Mouse (Mus musculus) lung, embryonic 14.5 days (tissue): ENCODE data around the gene Rrp1. TPM values are rescaled to one million over a fixed set of nuclear protein-coding genes. Genes with fewer than 3 reads are reported as not detected.
"Not testable (repeated sequence)": the region's sequence is repeated elsewhere in the genome, so short reads cannot be mapped to it uniquely, and the experiment has no call there.

ENCODE experiments used
- ATAC-seq: fragments of 200-750 bp; cut with Nextera tagmentation; 2 replicates; pipeline ENCODE4 v1.8.0; 2017; ENCODE audit warnings: mild to moderate bottlenecking, moderate TSS enrichment, moderate library complexity; ENCODE audit not compliant: insufficient read depth
- DNase-seq: peaks from one replicate; pipeline ENCODE4 v3.0.0-alpha.2; 2015
- H3K27ac ChIP-seq: fragments of 300-500 bp; sonication (generic); 2 replicates; pipeline ENCODE4 v1.5.1; 2014; ENCODE audit warnings: low read depth, mild to moderate bottlenecking, moderate library complexity
- H3K27me3 ChIP-seq: fragments of 300-500 bp; sonication (generic); 2 replicates; pipeline ENCODE4 v1.6.1; 2014; ENCODE audit warnings: low read length, control low read depth; ENCODE audit not compliant: insufficient read depth
- H3K36me3 ChIP-seq: fragments of 300-500 bp; sonication (generic); 2 replicates; pipeline ENCODE4 v1.6.1; 2014; ENCODE audit warnings: control low read depth; ENCODE audit not compliant: insufficient read depth
- H3K4me1 ChIP-seq: fragments of 300-500 bp; sonication (generic); 2 replicates; pipeline ENCODE4 v1.6.1; 2014; ENCODE audit warnings: antibody characterized with exemption, control low read depth; ENCODE audit not compliant: insufficient read depth
- H3K4me2 ChIP-seq: fragments of 300-500 bp; sonication (generic); 2 replicates; pipeline ENCODE4 v1.6.1; 2014; ENCODE audit warnings: mild to moderate bottlenecking
- H3K4me3 ChIP-seq: fragments of 300-500 bp; sonication (generic); 2 replicates; pipeline ENCODE4 v1.5.1; 2014; ENCODE audit warnings: low read depth, low read length
- H3K9ac ChIP-seq: fragments of 300-500 bp; sonication (generic); 2 replicates; pipeline ENCODE4 v1.6.1; 2014
- H3K9me3 ChIP-seq: fragments of 300-500 bp; sonication (generic); 2 replicates; pipeline ENCODE4 v1.6.1; 2016; ENCODE audit warnings: low read depth, low read length, control low read depth
- CTCF ChIP-seq: IDR thresholded peaks from 2 replicates; pipeline ENCODE4 v1.5.1; 2016; ENCODE audit warnings: antibody characterized with exemption, low read depth
- WGBS: fragments of 180-500 bp; shearing (Covaris S2); extraction: QIAGEN DNeasy Blood & Tissue Kit; methylation state at CpG from one replicate; pipeline ENCODE4 v1.1.7; 2014; 5-methylcytosine and 5-hydroxymethylcytosine counted together
- polyA plus RNA-seq: library from polyadenylated mRNA; unstranded; fragments of >200 nt; fragmentation: Nextera tagmentation; extraction: Ambion mirVana; gene quantifications from 2 replicates; pipeline ENCODE4 v1.2.1, GENCODE M21; 2014

Rrp1 gene
- polyA plus RNA-seq, 1 experiment from 2014 or later, result 249 TPM

GRCm38 (mm10) chr10:78425181-78426041 lies 12.6 kb upstream of the Rrp1 start, which contains the start of gene Cstb:
Gene Cstb, plus strand, starts transcription at chr10:78425669.
- 2% methylated on average over 40 of the region's 40 CpGs for WGBS
- Histone ChIP-seq H3K36me3 (peaks cover 20% of the 10 kb centered on the region), H3K4me2 (peak within 1 kb of the TSS; percentile 76), H3K9ac (peak within 1 kb of the TSS; percentile 91), H3K4me3 (peak within 1 kb of the TSS; percentile 77), H3K27me3 (no peaks in the 10 kb centered on the region), H3K9me3 (no peaks in the 10 kb centered on the region), H3K27ac (peak within 1 kb of the TSS; percentile 81), H3K4me1 (0 out of 2 replicates have a peak, but pooled peaks cover 6% of the 10 kb centered on the region)
- peak; percentile 93 for ATAC-seq
- TF ChIP-seq CTCF, result no peak
- peak; percentile 91 for DNase-seq

GRCm38 (mm10) chr10:78422614-78423013 lies 9.8 kb upstream of the Rrp1 start:
- Histone ChIP-seq H3K9ac (no peak overlapping the region), H3K4me3 (no peak overlapping the region), H3K27ac (no peak overlapping the region), H3K4me2 (no peak overlapping the region), H3K36me3 (peaks cover 7% of the 10 kb centered on the region), H3K4me1 (0 out of 2 replicates have a peak, but pooled peaks cover 6% of the 10 kb centered on the region), H3K27me3 (no peaks in the 10 kb centered on the region), H3K9me3 (no peaks in the 10 kb centered on the region)
- no peak for ATAC-seq
- WGBS, result 84% methylated on average over 3 of the region's 3 CpGs
- DNase-seq, result no peak
- TF ChIP-seq CTCF, result no peak

GRCm38 (mm10) chr10:78420929-78421328 lies 8.1 kb upstream of the Rrp1 start:
- no peak overlapping the region for H3K4me2 ChIP-seq
- H3K27ac ChIP-seq, result no peak overlapping the region
- H3K27me3 ChIP-seq, result no peaks in the 10 kb centered on the region
- no peak for ATAC-seq
- H3K4me3 ChIP-seq, result no peak overlapping the region
- H3K9ac ChIP-seq, result no peak overlapping the region
- H3K9me3 ChIP-seq, result no peaks in the 10 kb centered on the region
- DNase-seq, result no peak
- 82% methylated on average over 2 of the region's 2 CpGs for WGBS
- H3K36me3 ChIP-seq, result no peaks in the 10 kb centered on the region
- H3K4me1 ChIP-seq, result 0 out of 2 replicates have a peak, but pooled peaks cover 6% of the 10 kb centered on the region
- no peak for TF ChIP-seq CTCF

GRCm38 (mm10) chr10:78418791-78419190 lies 5.9 kb upstream of the Rrp1 start:
- WGBS, result 75% methylated on average over 2 of the region's 2 CpGs

GRCm38 (mm10) chr10:78417888-78418287 lies 5.0 kb upstream of the Rrp1 start:
- H3K4me3 ChIP-seq, result no peak overlapping the region
- H3K4me2 ChIP-seq, result no peak overlapping the region
- H3K27me3 ChIP-seq, result no peaks in the 10 kb centered on the region
- 57% methylated on average over 5 of the region's 5 CpGs for WGBS
- no peak overlapping the region for H3K9ac ChIP-seq
- H3K36me3 ChIP-seq, result no peaks in the 10 kb centered on the region
- no peak overlapping the region for H3K27ac ChIP-seq
- no peak for TF ChIP-seq CTCF
- DNase-seq (no peak), ATAC-seq (no peak)
- H3K9me3 ChIP-seq, result no peaks in the 10 kb centered on the region
- H3K4me1 ChIP-seq, result no peaks in the 10 kb centered on the region

More at GRCm38 (mm10) chr10:78418791-78419190, 5.9 kb upstream of the Rrp1 start:
- Histone ChIP-seq H3K4me1 (no peaks in the 10 kb centered on the region), H3K9ac (no peak overlapping the region), H3K27ac (no peak overlapping the region), H3K4me2 (no peak overlapping the region), H3K36me3 (no peaks in the 10 kb centered on the region), H3K4me3 (no peak overlapping the region), H3K9me3 (no peaks in the 10 kb centered on the region), H3K27me3 (no peaks in the 10 kb centered on the region)
- no peak for DNase-seq
- no peak for ATAC-seq
- no peak for TF ChIP-seq CTCF

- H3K27me3 ChIP-seq, H3K27ac ChIP-seq, H3K4me1 ChIP-seq, ATAC-seq, H3K9ac ChIP-seq, H3K4me3 ChIP-seq, H3K4me2 ChIP-seq, H3K9me3 ChIP-seq, DNase-seq: not testable (repeated sequence)
- 80% methylated on average over 3 of the region's 4 CpGs for WGBS
- peaks cover 10% of the 10 kb centered on the region for H3K36me3 ChIP-seq
Observed at GRCm38 (mm10) chr10:78414936-78415335, 2.1 kb upstream of the Rrp1 start.

- Histone ChIP-seq H3K4me3 (peak overlapping the region; percentile 94), H3K27me3 (no peaks in the 10 kb centered on the region), H3K4me2 (peak overlapping the region; percentile 86), H3K4me1 (no peaks in the 10 kb centered on the region), H3K27ac (no peak overlapping the region), H3K9ac (peak overlapping the region; percentile 91), H3K36me3 (peaks cover 28% of the 10 kb centered on the region), H3K9me3 (no peaks in the 10 kb centered on the region)
- no peak for TF ChIP-seq CTCF
- WGBS, result 44% methylated on average over 7 of the region's 7 CpGs
- ATAC-seq (no peak), DNase-seq (no peak)
Observed at GRCm38 (mm10) chr10:78413152-78413520, 293 bp upstream of the Rrp1 start.
